Mouse (Mus musculus) hindbrain, embryonic 11.5 days (tissue): ENCODE data around the gene Btk. TPM values are rescaled to one million over a fixed set of nuclear protein-coding genes. Genes with fewer than 3 reads are reported as not detected.

Experiments used
- ATAC-seq: fragments of 200-750 bp; cut with Nextera tagmentation; 2 replicates; pipeline ENCODE4 v1.8.0; 2017; ENCODE audit warnings: mild to moderate bottlenecking, moderate TSS enrichment, moderate library complexity; ENCODE audit not compliant: low FRiP score
- DNase-seq: peaks from one replicate; pipeline ENCODE4 v3.0.0-alpha.2; 2015; ENCODE audit warnings: low spot score
- H3K27ac ChIP-seq: fragments of 300-500 bp; sonication (generic); 2 replicates; pipeline ENCODE4 v1.5.1; 2014; ENCODE audit warnings: mild to moderate bottlenecking, low read depth, low read length
- H3K27me3 ChIP-seq: fragments of 300-500 bp; sonication (generic); 2 replicates; pipeline ENCODE4 v1.6.1; 2014; ENCODE audit warnings: mild to moderate bottlenecking, low read length, moderate library complexity, mixed read lengths; ENCODE audit not compliant: control insufficient read depth, insufficient read depth
- H3K36me3 ChIP-seq: fragments of 300-500 bp; sonication (generic); 2 replicates; pipeline ENCODE4 v1.6.1; 2014; ENCODE audit warnings: mild to moderate bottlenecking, low read length, moderate library complexity, mixed read lengths; ENCODE audit not compliant: control insufficient read depth, insufficient read depth
- H3K4me1 ChIP-seq: fragments of 300-500 bp; sonication (generic); replicated peaks from 2 replicates; pipeline ENCODE4 v1.6.1; 2014; ENCODE audit warnings: low read length, mixed read lengths; ENCODE audit not compliant: control insufficient read depth, insufficient read depth
- H3K4me2 ChIP-seq: fragments of 300-500 bp; sonication (generic); replicated peaks from 2 replicates; pipeline ENCODE4 v1.6.1; 2014; ENCODE audit warnings: mild to moderate bottlenecking, low read depth, low read length
- H3K4me3 ChIP-seq: fragments of 300-500 bp; sonication (generic); 2 replicates; pipeline ENCODE4 v1.5.1; 2014; ENCODE audit warnings: low read depth, low read length
- H3K9ac ChIP-seq: fragments of 300-500 bp; sonication (generic); 2 replicates; pipeline ENCODE4 v1.6.1; 2014; ENCODE audit warnings: low read depth, low read length
- H3K9me3 ChIP-seq: fragments of 300-500 bp; sonication (generic); 2 replicates; pipeline ENCODE4 v1.6.1; 2016; ENCODE audit warnings: low read length; ENCODE audit not compliant: control insufficient read depth
- WGBS: fragments of 180-500 bp; shearing (Covaris S2); extraction: QIAGEN DNeasy Blood & Tissue Kit; methylation state at CpG from one replicate; pipeline ENCODE4 v1.1.7; 2014; 5-methylcytosine and 5-hydroxymethylcytosine counted together
- polyA plus RNA-seq: library from polyadenylated mRNA; unstranded; fragments of >200 nt; fragmentation: Nextera tagmentation; extraction: Ambion mirVana; gene quantifications from 2 replicates; pipeline ENCODE4 v1.2.1, GENCODE M21; 2014

The Btk gene
- polyA plus RNA-seq, 1 experiment from 2014 or later: 1.2 TPM

DNA sequence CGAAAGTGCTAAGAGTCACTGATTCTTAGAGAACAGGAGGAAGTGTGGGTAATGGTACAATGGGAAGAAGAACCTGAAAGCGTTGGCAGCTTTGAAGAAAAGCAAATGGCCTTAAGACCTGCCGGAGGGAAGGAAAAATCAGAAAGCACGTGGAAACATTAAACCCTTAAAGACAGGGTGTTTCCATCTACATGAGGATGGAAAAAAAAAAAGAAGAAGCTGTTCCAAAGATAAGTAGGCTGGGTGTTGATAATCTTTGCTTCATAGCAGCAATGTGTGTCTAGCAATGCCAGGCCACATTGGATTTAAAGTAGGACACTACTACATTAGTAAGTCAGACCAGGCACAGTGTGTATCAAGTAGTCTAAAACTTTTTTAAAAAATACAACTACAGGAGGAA, 58.1 kb downstream of the Btk start:
- no peak overlapping the region for H3K4me3 ChIP-seq
- ATAC-seq (no peak), DNase-seq (no peak)
- no peaks in the 10 kb centered on the region for H3K36me3 ChIP-seq
- 88% methylated on average over 4 of the region's 4 CpGs for WGBS
- H3K4me2 ChIP-seq: no peak overlapping the region
- no peaks in the 10 kb centered on the region for H3K4me1 ChIP-seq
- no peak overlapping the region for H3K9ac ChIP-seq
- H3K9me3 ChIP-seq: no peaks in the 10 kb centered on the region
- H3K27ac ChIP-seq: no peak overlapping the region
- H3K27me3 ChIP-seq: no peaks in the 10 kb centered on the region

- Histone ChIP-seq H3K4me2 (no peak overlapping the region), H3K4me3 (no peak overlapping the region), H3K27ac (no peak overlapping the region), H3K36me3 (no peaks in the 10 kb centered on the region), H3K9ac (no peak overlapping the region), H3K9me3 (no peaks in the 10 kb centered on the region), H3K27me3 (no peaks in the 10 kb centered on the region), H3K4me1 (no peaks in the 10 kb centered on the region)
- DNase-seq (no peak), ATAC-seq (no peak)
- WGBS: 76% methylated on average over 4 of the region's 4 CpGs
These were observed 59.6 kb downstream of the Btk start for GRCm38 (mm10) chrX:134523772-134524171.

DNA sequence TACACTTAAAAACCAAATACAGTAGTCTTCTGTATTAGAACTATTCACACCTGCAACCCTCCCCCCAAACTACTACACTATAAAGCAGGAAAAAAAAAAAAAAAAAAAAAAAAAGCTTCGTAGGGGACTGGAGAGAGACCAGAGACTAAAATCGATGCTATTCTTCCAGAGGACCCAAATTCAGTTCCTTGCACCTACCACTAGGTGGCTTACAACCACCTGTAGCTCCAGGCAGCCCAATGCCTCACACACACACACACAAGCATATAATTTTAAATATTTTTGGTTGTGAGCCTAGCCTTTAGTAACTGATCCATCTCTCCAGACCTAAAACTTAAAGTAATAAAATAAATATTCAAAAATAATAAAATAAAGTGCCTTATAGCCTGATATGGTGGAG, 73.9 kb downstream of the Btk start:
- DNase-seq: peak; percentile 1

GRCm38 (mm10) chrX:134507977-134508376, 75.4 kb downstream of the Btk start:
- H3K4me2 ChIP-seq: no peak overlapping the region
- no peaks in the 10 kb centered on the region for H3K4me1 ChIP-seq
- ATAC-seq (no peak), DNase-seq (no peak)
- no peaks in the 10 kb centered on the region for H3K27me3 ChIP-seq
- no peaks in the 10 kb centered on the region for H3K36me3 ChIP-seq
- H3K4me3 ChIP-seq: no peak overlapping the region
- 69% methylated on average over 6 of the region's 6 CpGs for WGBS
- no peaks in the 10 kb centered on the region for H3K9me3 ChIP-seq
- H3K27ac ChIP-seq: no peak overlapping the region
- H3K9ac ChIP-seq: no peak overlapping the region

More for the DNA sequence above, 73.9 kb downstream of the Btk start:
- WGBS: 53% methylated on average over 2 of the region's 2 CpGs
- H3K4me3 ChIP-seq: no peak overlapping the region
- H3K4me2 ChIP-seq: no peak overlapping the region
- no peak overlapping the region for H3K27ac ChIP-seq
- no peaks in the 10 kb centered on the region for H3K9me3 ChIP-seq
- no peak for ATAC-seq
- no peaks in the 10 kb centered on the region for H3K4me1 ChIP-seq
- no peaks in the 10 kb centered on the region for H3K27me3 ChIP-seq
- H3K9ac ChIP-seq: no peak overlapping the region
- no peaks in the 10 kb centered on the region for H3K36me3 ChIP-seq

GRCm38 (mm10) chrX:134500651-134501050, 82.7 kb downstream of the Btk start:
- no peak overlapping the region for H3K4me2 ChIP-seq
- H3K9me3 ChIP-seq: no peaks in the 10 kb centered on the region
- H3K9ac ChIP-seq: no peak overlapping the region
- 86% methylated on average over 8 of the region's 8 CpGs for WGBS
- no peak overlapping the region for H3K27ac ChIP-seq
- H3K4me3 ChIP-seq: no peak overlapping the region
- H3K4me1 ChIP-seq: no peaks in the 10 kb centered on the region
- no peaks in the 10 kb centered on the region for H3K36me3 ChIP-seq
- ATAC-seq: no peak
- DNase-seq: no peak
- no peaks in the 10 kb centered on the region for H3K27me3 ChIP-seq

Other genes starting within 250 kb of the Btk start
- 6.5 and 8.4 TPM in 2 replicates for gene Drp2, start 179.0 kb downstream of the Btk start, polyA plus RNA-seq
- gene Taf7l, start 107.1 kb downstream of the Btk start, polyA plus RNA-seq: 0.14 TPM in 1 of 2 replicates, not detected in the other
- gene Timm8a1, start 41.7 kb downstream of the Btk start, polyA plus RNA-seq: 59.6 and 72.6 TPM in 2 replicates
- 279 and 285 TPM in 2 replicates for gene Rpl36a, start 2.1 kb upstream of the Btk start, polyA plus RNA-seq
- 3.0 and 5.0 TPM in 2 replicates for gene Gla, start 17.6 kb upstream of the Btk start, polyA plus RNA-seq
- gene Hnrnph2, start 17.6 kb upstream of the Btk start, polyA plus RNA-seq: 127 and 174 TPM in 2 replicates
- gene Armcx4, start 102.9 kb upstream of the Btk start, polyA plus RNA-seq: 6.1 and 8.1 TPM in 2 replicates
- 50.2 and 54.4 TPM in 2 replicates for gene Armcx1, start 134.4 kb upstream of the Btk start, polyA plus RNA-seq
- gene Armcx6, start 167.8 kb upstream of the Btk start, polyA plus RNA-seq: 16.5 and 19.1 TPM in 2 replicates
- 62.5 and 66.1 TPM in 2 replicates for gene Armcx3, start 173.0 kb upstream of the Btk start, polyA plus RNA-seq
- gene Armcx2, start 225.7 kb upstream of the Btk start, polyA plus RNA-seq: 79.5 and 83.1 TPM in 2 replicates